Mouse (Mus musculus): Measurements from ENCODE around the gene Mrtfb.

DNA sequence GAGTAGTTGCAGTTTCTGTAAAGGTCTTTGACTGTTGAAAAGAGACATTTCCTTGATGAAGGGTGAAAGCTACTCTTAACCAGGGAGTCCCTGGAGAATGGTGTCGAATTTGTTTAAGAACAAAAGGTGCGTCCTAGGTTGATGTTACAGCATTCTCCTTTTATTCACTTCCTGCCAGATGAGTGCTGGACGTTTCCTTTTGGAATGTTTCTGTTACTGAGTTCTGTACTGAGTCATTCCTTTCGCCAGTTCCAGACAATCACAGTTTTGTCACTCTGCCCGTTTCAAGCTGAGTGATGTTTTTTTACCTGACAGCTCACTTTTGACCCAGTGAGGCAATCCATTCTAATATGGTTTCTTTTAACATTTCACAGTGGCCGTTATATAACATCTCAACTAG is 67.5 kb downstream of the Mrtfb start:
- no peak for TF ChIP-seq CTCF (IDR thresholded peaks at IDR 0.05; ENCODE audit: low read depth, low read length)
- no peak for TF ChIP-seq GATA1 (IDR thresholded peaks at IDR 0.05; ENCODE audit: borderline replicate concordance, low read length)
- TF ChIP-seq TAL1 (conservative IDR thresholded peaks at IDR 0.05; ENCODE audit: low read depth, low read length): no peak
- TF ChIP-seq POLR2AphosphoS5 (IDR thresholded peaks at IDR 0.05; ENCODE audit: insufficient replicate concordance, low read depth, low read length): no peak
- no peak for TF ChIP-seq GATA2 (IDR thresholded peaks at IDR 0.05; ENCODE audit: borderline replicate concordance, low read depth, low read length)
